Mouse (Mus musculus) forebrain, embryonic 12.5 days (tissue): Measurements from ENCODE around the gene Schip1. TPM values are rescaled to one million over a fixed set of nuclear protein-coding genes. Genes with fewer than 3 reads are reported as not detected.

Source experiments
- ATAC-seq: fragments of 200-750 bp; cut with Nextera tagmentation; 2 replicates; pipeline ENCODE4 v1.8.0; 2017; ENCODE audit warnings: moderate TSS enrichment; ENCODE audit not compliant: low FRiP score
- H3K27ac ChIP-seq: fragments of 300-500 bp; sonication (generic); 2 replicates; pipeline ENCODE4 v1.5.1; 2016; ENCODE audit warnings: mild to moderate bottlenecking
- H3K27me3 ChIP-seq: fragments of 300-500 bp; sonication (generic); 2 replicates; pipeline ENCODE4 v1.6.1; 2016; ENCODE audit warnings: mild to moderate bottlenecking
- H3K36me3 ChIP-seq: fragments of 300-500 bp; sonication (generic); replicated peaks from 2 replicates; pipeline ENCODE4 v1.6.1; 2016; ENCODE audit warnings: mild to moderate bottlenecking
- H3K4me1 ChIP-seq: fragments of 300-500 bp; sonication (generic); 2 replicates; pipeline ENCODE4 v1.6.1; 2016
- H3K4me2 ChIP-seq: fragments of 300-500 bp; sonication (generic); 2 replicates; pipeline ENCODE4 v1.6.1; 2016; ENCODE audit warnings: mild to moderate bottlenecking, moderate library complexity
- H3K4me3 ChIP-seq: fragments of 300-500 bp; sonication (generic); replicated peaks from 2 replicates; pipeline ENCODE4 v1.5.1; 2016; ENCODE audit warnings: mild to moderate bottlenecking
- H3K9ac ChIP-seq: fragments of 300-500 bp; sonication (generic); 2 replicates; pipeline ENCODE4 v1.6.1; 2016; ENCODE audit warnings: mild to moderate bottlenecking
- H3K9me3 ChIP-seq: fragments of 300-500 bp; sonication (generic); 2 replicates; pipeline ENCODE4 v1.6.1; 2016
- WGBS: fragments of 180-500 bp; shearing (Covaris S2); methylation state at CpG from one replicate; pipeline ENCODE4 v1.1.7; 2016; 5-methylcytosine and 5-hydroxymethylcytosine counted together
- polyA plus RNA-seq: library from polyadenylated mRNA; unstranded; fragments of >200 nt; fragmentation: Nextera tagmentation; extraction: Ambion mirVana; gene quantifications from 2 replicates; pipeline ENCODE4 v1.2.1, GENCODE M21; 2016

Gene Schip1
- polyA plus RNA-seq, 1 experiment from 2014 or later: 88.1 TPM

DNA sequence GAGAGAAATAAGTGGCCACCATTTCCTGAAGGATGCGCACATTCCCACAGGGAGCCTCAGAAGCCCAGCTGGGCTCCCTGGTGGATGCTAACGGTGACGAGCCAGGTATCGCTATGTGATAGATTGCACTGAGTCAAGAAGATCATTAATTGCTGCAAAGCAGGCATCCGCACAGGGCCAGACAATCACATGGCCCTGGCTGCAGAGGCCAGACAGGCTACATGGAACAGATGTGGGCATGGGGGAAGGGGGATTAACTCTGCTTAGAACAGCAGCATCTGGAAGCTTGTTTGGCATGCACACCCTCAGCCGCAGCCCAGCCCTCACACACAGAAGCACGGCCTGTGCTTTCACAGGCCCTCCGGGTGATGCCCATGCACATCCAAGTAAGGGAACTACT, 525.8 kb downstream of the Schip1 start:
- Histone ChIP-seq H3K4me2 (no peak overlapping the region), H3K4me1 (peaks cover 52% of the 10 kb centered on the region), H3K36me3 (no peaks in the 10 kb centered on the region), H3K9ac (no peak overlapping the region), H3K4me3 (no peak overlapping the region), H3K27me3 (no peaks in the 10 kb centered on the region), H3K9me3 (no peaks in the 10 kb centered on the region), H3K27ac (no peak overlapping the region)
- 69% methylated on average over 8 of the region's 8 CpGs for WGBS
- no peak for ATAC-seq

DNA sequence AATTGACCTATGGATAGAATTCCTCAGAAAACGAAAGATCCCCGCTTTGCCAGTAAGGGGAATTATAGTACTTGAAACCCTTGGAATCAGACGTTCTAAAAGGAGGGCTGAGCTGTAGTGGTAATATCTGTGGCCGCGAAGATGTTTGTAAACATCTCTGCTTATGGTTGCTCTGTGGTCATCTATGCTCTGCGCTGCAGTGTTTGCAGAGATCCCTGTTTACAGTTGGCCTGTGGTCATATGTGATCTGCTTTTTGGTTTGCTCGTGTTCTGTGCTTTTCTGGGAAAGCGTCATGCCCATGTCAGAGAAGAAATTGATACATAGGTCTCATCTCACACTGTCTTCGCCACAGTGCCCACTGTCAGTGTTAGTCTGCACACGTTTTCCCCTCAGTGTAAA, 528.0 kb downstream of the Schip1 start:
- Histone ChIP-seq H3K4me2 (no peak overlapping the region), H3K4me3 (no peak overlapping the region), H3K9me3 (no peaks in the 10 kb centered on the region), H3K27ac (no peak overlapping the region), H3K27me3 (no peaks in the 10 kb centered on the region), H3K36me3 (peaks cover 5% of the 10 kb centered on the region; the same call in 1 of the 2 replicates), H3K4me1 (peaks cover 34% of the 10 kb centered on the region), H3K9ac (no peak overlapping the region)
- 89% methylated on average over 10 of the region's 10 CpGs for WGBS
- ATAC-seq: no peak

DNA sequence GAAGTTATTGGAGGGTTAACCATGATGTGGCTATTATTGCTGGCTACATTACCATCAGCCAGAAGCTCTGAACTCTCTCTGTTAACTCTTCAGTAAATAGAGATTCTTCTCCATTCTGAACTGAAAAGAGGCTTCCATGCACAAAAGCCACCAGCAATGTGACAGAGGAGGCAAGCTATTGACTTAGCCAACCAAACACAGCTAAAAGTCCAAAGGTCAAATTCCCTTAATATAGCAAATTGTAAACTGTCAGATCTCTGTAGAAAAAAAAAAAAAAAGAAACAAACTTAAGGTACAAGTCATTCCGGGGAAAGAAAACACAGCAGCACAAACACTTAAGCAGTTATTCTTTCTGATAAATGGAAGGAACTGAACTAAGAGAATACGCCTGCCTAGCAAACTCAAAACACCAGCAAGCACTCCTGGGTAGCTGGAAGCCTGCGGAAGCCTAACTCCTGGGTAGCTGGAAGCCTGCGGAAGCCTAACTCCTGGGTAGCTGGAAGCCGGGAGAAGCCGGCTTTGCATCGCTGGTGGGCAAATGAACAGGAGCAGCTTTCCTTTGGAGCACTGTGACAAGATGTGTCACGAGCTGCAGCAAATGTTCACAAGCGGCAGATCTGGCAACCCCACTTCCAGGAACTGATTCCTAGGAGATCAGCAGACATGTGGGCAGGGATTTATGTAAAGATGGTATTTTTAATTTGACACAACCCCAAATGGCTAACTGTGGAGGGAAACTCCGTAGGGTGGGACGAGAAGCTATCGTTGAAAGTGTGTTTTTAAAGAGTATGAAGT, 528.7 kb downstream of the Schip1 start:
- H3K4me3 ChIP-seq: no peak overlapping the region
- no peaks in the 10 kb centered on the region for H3K9me3 ChIP-seq
- no peak for ATAC-seq
- no peak overlapping the region for H3K27ac ChIP-seq
- H3K27me3 ChIP-seq: no peaks in the 10 kb centered on the region
- WGBS: 78% methylated on average over 12 of the region's 12 CpGs
- peaks cover 5% of the 10 kb centered on the region; the same call in 1 of the 2 replicates for H3K36me3 ChIP-seq
- H3K4me2 ChIP-seq: no peak overlapping the region
- no peak overlapping the region for H3K9ac ChIP-seq
- H3K4me1 ChIP-seq: peaks cover 27% of the 10 kb centered on the region

DNA sequence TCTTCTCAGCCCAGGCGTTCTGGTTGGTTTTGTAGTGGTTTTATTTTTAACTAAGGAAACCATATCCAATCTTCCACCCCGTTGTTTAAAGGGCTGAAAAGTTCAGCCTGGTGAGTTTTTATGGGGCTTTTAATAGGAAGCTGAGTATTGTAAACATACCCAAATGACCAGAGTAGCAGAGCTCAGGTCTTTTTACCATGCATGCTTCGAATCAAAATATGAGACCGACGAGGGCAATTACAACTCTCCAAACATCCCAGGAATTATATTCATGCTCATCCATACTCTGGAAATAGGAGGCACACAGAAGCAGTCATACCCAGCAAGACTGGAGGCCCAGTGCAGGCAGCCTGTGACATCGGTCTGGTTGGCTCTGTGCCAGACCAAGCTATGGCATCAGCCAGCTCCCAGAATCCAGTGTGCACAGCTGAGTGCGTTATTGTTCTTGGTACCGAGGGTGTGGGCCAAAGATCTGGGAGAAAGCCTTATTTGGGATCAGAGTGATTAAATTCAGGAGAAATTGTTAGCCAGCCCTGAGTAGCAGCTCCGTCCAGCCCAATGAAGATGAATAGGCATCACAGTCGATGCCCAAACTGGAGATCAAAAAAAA, 530.8 kb downstream of the Schip1 start:
- ATAC-seq: no peak
- no peak overlapping the region for H3K4me3 ChIP-seq
- H3K4me1 ChIP-seq: peaks cover 17% of the 10 kb centered on the region
- H3K9ac ChIP-seq: no peak overlapping the region
- H3K27ac ChIP-seq: no peak overlapping the region
- H3K4me2 ChIP-seq: no peak overlapping the region
- no peaks in the 10 kb centered on the region for H3K9me3 ChIP-seq
- H3K36me3 ChIP-seq: peaks cover 5% of the 10 kb centered on the region; the same call in 1 of the 2 replicates
- 72% methylated on average over 10 of the region's 10 CpGs for WGBS
- H3K27me3 ChIP-seq: no peaks in the 10 kb centered on the region

DNA sequence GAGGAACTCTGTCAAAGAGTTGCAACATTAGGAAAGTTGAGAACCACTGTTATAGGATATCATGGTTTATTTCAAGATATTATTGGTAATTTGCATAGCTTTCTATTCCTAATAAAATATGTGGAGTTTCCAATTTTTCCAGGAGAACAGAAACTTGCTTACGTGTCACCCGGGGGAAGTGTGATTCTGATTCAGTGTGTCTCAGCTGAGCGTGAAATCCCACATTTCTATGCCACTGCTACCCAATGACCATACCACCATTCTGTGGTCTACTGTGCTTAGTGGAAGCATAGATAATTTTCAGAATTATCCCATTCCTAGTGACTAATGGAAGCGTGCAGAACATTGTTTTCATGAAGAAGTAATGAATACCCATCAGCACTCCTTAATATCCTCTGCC, 532.3 kb downstream of the Schip1 start:
- no peak for ATAC-seq
- 93% methylated on average over 4 of the region's 4 CpGs for WGBS

DNA sequence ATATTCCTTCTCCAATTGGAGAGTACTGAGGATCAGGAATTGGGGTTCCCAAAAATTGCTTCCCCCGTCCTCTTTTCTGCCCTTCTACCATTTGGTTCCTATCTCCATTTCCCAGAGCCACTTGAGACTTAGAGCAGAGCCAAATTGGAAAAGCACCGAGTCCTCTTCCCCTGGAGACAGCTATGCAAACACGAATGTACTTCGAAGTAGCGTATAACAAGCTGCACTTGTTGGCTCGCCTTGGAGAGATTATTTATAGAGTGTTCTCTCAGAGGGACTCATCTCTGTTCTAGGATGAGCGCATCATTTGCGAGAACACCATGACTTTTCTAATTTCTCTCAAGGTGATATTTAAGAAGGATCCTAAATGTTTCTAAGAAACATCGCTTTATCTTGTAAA, 538.3 kb downstream of the Schip1 start:
- H3K4me3 ChIP-seq: no peak overlapping the region
- H3K9ac ChIP-seq: no peak overlapping the region
- no peak overlapping the region for H3K27ac ChIP-seq
- ATAC-seq: no peak
- H3K4me2 ChIP-seq: no peak overlapping the region
- no peaks in the 10 kb centered on the region for H3K9me3 ChIP-seq
- 95% methylated on average over 9 of the region's 9 CpGs for WGBS
- no peaks in the 10 kb centered on the region for H3K27me3 ChIP-seq
- 0 out of 2 replicates have a peak, but pooled peaks cover 3% of the 10 kb centered on the region for H3K36me3 ChIP-seq
- H3K4me1 ChIP-seq: peaks cover 13% of the 10 kb centered on the region

More for the DNA sequence above, 532.3 kb downstream of the Schip1 start:
- Histone ChIP-seq H3K4me2 (no peak overlapping the region), H3K4me1 (peaks cover 12% of the 10 kb centered on the region), H3K27me3 (no peaks in the 10 kb centered on the region), H3K9me3 (no peaks in the 10 kb centered on the region), H3K36me3 (peaks cover 5% of the 10 kb centered on the region; the same call in 1 of the 2 replicates), H3K27ac (no peak overlapping the region), H3K4me3 (no peak overlapping the region), H3K9ac (no peak overlapping the region)

DNA sequence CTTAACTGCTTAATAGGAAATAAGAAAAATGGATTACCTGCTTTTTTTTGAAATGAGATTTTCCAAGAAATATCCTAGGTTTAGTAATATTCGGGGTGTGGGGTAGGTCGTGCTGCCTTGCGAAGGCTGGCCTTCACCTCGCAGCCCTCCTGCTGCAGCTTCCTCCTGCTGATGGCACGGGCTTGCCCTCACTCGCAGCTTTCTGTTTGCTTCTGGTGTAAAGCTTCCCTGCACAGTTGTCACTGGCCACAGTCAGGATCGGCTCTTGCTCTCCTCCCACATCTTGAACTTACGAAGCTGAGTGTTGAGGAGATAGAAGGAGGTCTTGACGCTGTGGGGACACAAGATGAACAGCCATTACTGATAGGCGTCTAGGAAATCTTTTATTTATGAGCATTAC, 539.9 kb downstream of the Schip1 start:
- Histone ChIP-seq H3K36me3 (0 out of 2 replicates have a peak, but pooled peaks cover 3% of the 10 kb centered on the region), H3K27ac (peak overlapping the region; percentile 66), H3K27me3 (no peaks in the 10 kb centered on the region), H3K4me1 (peaks cover 13% of the 10 kb centered on the region), H3K4me2 (no peak overlapping the region), H3K9ac (no peak overlapping the region), H3K9me3 (no peaks in the 10 kb centered on the region), H3K4me3 (no peak overlapping the region)
- 78% methylated on average over 10 of the region's 10 CpGs for WGBS
- no peak for ATAC-seq

DNA sequence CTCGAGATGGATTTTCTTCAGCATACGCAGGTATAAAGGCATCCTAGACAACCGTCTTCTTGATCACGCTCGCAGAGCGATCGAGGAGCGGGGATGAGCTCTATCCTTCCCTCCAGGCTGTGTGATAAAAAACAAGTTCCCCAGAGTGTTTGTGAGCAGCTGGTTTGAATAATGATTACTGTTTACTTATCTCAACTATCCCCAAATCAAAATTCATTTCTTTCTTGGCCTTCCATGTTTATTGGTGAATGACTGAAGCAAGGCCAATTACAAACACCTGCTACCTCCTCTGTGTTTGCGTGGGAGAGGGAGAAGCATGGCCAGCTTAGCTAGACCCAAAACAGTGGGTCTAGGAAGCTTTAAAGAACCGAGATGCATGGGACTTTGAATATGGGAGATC, 540.4 kb downstream of the Schip1 start:
- Histone ChIP-seq H3K4me1 (peaks cover 13% of the 10 kb centered on the region), H3K27ac (peak overlapping the region; percentile 66; the same call in 1 of the 2 replicates), H3K9me3 (no peaks in the 10 kb centered on the region), H3K4me2 (no peak overlapping the region), H3K36me3 (0 out of 2 replicates have a peak, but pooled peaks cover 3% of the 10 kb centered on the region), H3K4me3 (no peak overlapping the region), H3K9ac (no peak overlapping the region), H3K27me3 (no peaks in the 10 kb centered on the region)
- peak; percentile 45; the same call in 1 of the 2 replicates for ATAC-seq
- 75% methylated on average over 10 of the region's 10 CpGs for WGBS

DNA sequence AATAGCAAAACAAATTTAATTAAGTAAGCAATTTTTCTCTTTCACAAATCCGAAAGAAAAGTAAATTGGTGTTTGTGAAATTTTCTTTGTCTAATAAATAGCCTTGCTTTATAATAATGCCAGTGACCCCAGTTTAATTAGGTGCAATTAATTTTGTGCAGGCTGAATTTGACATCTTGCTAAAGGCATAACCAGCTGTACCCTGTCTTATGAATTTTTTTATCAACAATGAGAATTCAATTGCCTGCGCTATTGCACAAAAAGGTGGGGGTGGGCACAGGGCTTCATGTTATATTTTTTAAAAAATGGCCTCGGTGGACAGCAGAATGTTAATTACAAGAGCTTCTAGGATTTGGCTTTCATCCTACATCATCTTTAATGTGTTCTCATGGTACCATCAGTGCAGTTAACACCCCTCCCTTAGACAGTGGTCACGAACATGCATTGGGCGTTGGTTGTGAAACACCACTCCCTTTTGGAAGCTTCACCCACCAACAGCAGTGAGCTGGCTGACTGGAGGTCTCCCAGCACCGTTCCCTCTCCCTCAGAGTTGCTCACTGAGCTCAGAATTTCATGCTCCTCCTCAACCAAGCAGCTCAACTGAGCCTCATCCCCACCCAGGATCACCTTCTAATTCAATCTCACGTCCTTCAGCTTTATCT, 541.5 kb downstream of the Schip1 start:
- peaks cover 13% of the 10 kb centered on the region for H3K4me1 ChIP-seq
- peak overlapping the region; percentile 50; the same call in 1 of the 2 replicates for H3K27ac ChIP-seq
- H3K36me3 ChIP-seq: 0 out of 2 replicates have a peak, but pooled peaks cover 3% of the 10 kb centered on the region
- no peaks in the 10 kb centered on the region for H3K9me3 ChIP-seq
- no peak overlapping the region for H3K9ac ChIP-seq
- 80% methylated on average over 7 of the region's 7 CpGs for whole genome bisulfite sequencing
- no peak overlapping the region for H3K4me3 ChIP-seq
- H3K27me3 ChIP-seq: no peaks in the 10 kb centered on the region
- no peak overlapping the region for H3K4me2 ChIP-seq
- ATAC-seq: no peak

DNA sequence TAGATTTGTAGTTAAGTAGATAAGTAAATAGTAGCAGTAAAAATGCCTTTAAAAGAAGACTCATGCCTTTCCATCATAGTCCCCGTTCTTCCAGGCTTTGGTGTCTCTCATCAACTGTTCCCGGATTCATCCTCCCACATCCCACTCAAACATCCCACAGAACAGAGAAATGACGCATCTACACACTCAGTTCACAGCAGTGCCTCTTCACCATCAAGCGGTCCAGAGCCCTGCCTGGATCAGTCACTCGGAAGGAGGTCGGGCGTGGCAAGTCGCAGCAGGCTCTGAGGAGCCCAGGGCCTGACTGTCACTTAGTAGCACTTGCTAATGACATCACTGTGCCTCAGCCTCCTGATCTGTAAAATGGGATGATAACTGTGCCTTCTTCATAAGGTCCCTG, 542.1 kb downstream of the Schip1 start:
- Histone ChIP-seq H3K27me3 (no peaks in the 10 kb centered on the region), H3K27ac (no peak overlapping the region), H3K9ac (no peak overlapping the region), H3K36me3 (0 out of 2 replicates have a peak, but pooled peaks cover 3% of the 10 kb centered on the region), H3K4me1 (peaks cover 13% of the 10 kb centered on the region), H3K9me3 (no peaks in the 10 kb centered on the region), H3K4me3 (no peak overlapping the region), H3K4me2 (no peak overlapping the region)
- ATAC-seq: no peak
- 94% methylated on average over 8 of the region's 8 CpGs for WGBS

DNA sequence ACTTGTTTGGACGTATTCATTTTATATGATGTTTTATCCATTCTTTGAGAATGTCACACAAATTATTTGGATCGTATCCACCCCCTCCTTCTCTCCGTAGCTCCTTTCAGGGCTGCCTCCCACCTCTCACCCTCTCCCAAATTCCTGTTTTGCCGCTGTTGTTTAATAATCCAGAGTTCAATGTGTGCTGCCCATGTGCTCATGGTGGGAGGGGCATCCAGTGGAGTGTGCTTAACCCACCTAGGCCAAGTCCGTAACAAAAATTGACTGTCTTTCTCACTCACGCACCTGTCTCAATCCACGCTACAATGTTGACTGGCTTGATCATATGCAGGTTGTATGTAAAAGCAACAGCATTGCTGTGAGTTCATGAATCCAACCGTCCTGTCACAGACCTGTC, 542.7 kb downstream of the Schip1 start:
- Histone ChIP-seq H3K4me1 (peaks cover 13% of the 10 kb centered on the region), H3K4me3 (no peak overlapping the region), H3K4me2 (no peak overlapping the region), H3K9me3 (no peaks in the 10 kb centered on the region), H3K27ac (no peak overlapping the region), H3K27me3 (no peaks in the 10 kb centered on the region), H3K36me3 (0 out of 2 replicates have a peak, but pooled peaks cover 3% of the 10 kb centered on the region), H3K9ac (no peak overlapping the region)
- ATAC-seq: no peak
- WGBS: 91% methylated on average over 8 of the region's 8 CpGs

DNA sequence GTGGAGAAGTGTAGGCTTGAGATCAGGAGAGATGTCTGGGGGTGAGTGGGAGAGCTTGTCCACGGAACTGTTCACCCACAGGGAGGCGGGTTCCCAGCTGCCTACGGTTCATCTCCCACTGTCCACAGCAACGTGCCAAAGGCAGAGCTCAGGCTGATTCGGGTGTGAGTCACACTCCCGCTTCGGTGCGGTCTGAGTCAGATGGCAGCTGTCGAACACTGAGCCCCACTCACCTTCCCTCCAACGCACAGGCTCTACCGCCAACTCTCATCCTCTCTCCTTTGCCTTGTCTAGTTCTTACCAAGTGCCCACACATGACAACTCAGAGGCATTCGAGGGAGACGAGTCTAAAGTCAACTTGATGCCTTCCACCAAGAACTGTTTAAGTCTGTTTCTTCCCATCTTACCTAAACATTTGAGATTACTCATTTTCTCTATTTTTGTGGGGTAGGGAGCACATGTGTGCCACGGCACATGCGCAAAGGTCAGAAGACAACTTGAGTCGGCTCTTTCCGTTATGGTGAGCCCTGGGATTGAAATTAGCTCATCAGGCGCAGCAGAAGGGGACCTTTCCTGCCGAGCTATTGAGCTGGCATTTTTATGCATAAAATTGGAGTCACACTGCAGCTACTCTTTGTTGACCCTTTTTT, 544.4 kb downstream of the Schip1 start:
- WGBS: 90% methylated on average over 19 of the region's 19 CpGs
- H3K27ac ChIP-seq: no peak overlapping the region
- H3K36me3 ChIP-seq: 0 out of 2 replicates have a peak, but pooled peaks cover 3% of the 10 kb centered on the region
- 0 out of 2 replicates have a peak, but pooled peaks have one; percentile 37 for ATAC-seq
- H3K9me3 ChIP-seq: no peaks in the 10 kb centered on the region
- H3K4me1 ChIP-seq: peaks cover 19% of the 10 kb centered on the region
- H3K4me2 ChIP-seq: no peak overlapping the region
- no peaks in the 10 kb centered on the region for H3K27me3 ChIP-seq
- H3K4me3 ChIP-seq: no peak overlapping the region
- H3K9ac ChIP-seq: no peak overlapping the region
